In genomic region chr11:71033163-71033761, GRCm38 (mm10) we compare ENCODE assay signal across 8 mouse cellular contexts. TPM values are rescaled to one million over a fixed set of nuclear protein-coding genes. Genes with fewer than 3 reads are reported as not detected.
DNase-seq lines count a peak whose midpoint lies in the region; ATAC-seq and TF ChIP-seq lines count a peak whose summit lies in the region.

Gene 6330403K07Rik (minus strand): TSS chr11:71033513.

- no peaks in the 10 kb centered on the region for H3K4me1 ChIP-seq in heart, embryonic 14.5 days (ENCODE audit: control insufficient read depth in 2 of 2, insufficient read depth in 2 of 2, low read length in 2 of 2)
- no peaks in the 10 kb centered on the region for H3K4me1 ChIP-seq in lung, postnatal 0 days (ENCODE audit: insufficient read depth, low read depth, low read length)

- under 1% methylated on average over 30 of the region's 31 CpGs for WGBS in heart, embryonic 14.5 days
- 2% methylated on average over 26 of the region's 31 CpGs for WGBS in lung, postnatal 0 days

- peak within 1 kb of the TSS; percentile 87 for H3K4me2 ChIP-seq in heart, embryonic 14.5 days (ENCODE audit: low read length)
- peak within 1 kb of the TSS; percentile 69 for H3K4me2 ChIP-seq in lung, postnatal 0 days (replicated peaks; ENCODE audit: low read depth, low read length)

- TF ChIP-seq EP300 in lung, postnatal 0 days (IDR thresholded peaks at IDR 0.05): no peak

- no peaks in the 10 kb centered on the region for H3K27me3 ChIP-seq in heart, embryonic 14.5 days (ENCODE audit: control insufficient read depth, insufficient read depth, low read length)
- no peaks in the 10 kb centered on the region for H3K27me3 ChIP-seq in lung, postnatal 0 days (replicated peaks; ENCODE audit: insufficient read depth, low read length)

- peak; percentile 53 to 60 for DNase-seq in urinary bladder, postnatal 4 days (ENCODE audit: low spot score in 2 of 2)
- no peak for DNase-seq in urinary bladder, adult 2 months (ENCODE audit: low spot score)
- peak; percentile 89 for DNase-seq in embryo, embryonic 10.5 days (ENCODE audit: low spot score)
- peak in 1 of 2 experiments; percentile 62 for DNase-seq in layer of hippocampus, postnatal 14 days (ENCODE audit: low spot score in 2 of 2)
- peak; percentile 71 for DNase-seq in lung, postnatal 0 days (ENCODE audit: low spot score)
- DNase-seq in right cerebral cortex, postnatal 14 days: peak; percentile 60
- DNase-seq in urinary bladder, adult 18-20 months (ENCODE audit: low spot score in 2 of 2): no peak

- no peaks in the 10 kb centered on the region for H3K9me3 ChIP-seq in heart, embryonic 14.5 days (ENCODE audit: control insufficient read depth, low read length)
- H3K9me3 ChIP-seq in lung, postnatal 0 days (ENCODE audit: low read length): no peaks in the 10 kb centered on the region

- TF ChIP-seq CTCF in lung, postnatal 0 days (IDR thresholded peaks at IDR 0.05): no peak

- H3K4me3 ChIP-seq in heart, embryonic 14.5 days (ENCODE audit: control insufficient read depth in 1 of 2, insufficient read depth in 1 of 2, low read depth in 1 of 2, low read length in 2 of 2): peak within 1 kb of the TSS; percentile 52 to 53
- peak within 1 kb of the TSS; percentile 38 for H3K4me3 ChIP-seq in lung, postnatal 0 days (ENCODE audit: low read depth, low read length)

- peak within 1 kb of the TSS; percentile 69 for H3K9ac ChIP-seq in heart, embryonic 14.5 days (ENCODE audit: low read length)
- H3K9ac ChIP-seq in lung, postnatal 0 days (replicated peaks; ENCODE audit: low read depth): 0 out of 2 replicates have a peak within 1 kb of the TSS, but pooled peaks have one; percentile 6

- ATAC-seq in heart, embryonic 14.5 days (ENCODE audit: insufficient number of reproducible peaks, insufficient read depth, low FRiP score, low read depth): peak; percentile 88
- ATAC-seq in lung, postnatal 0 days: peak; percentile 94

- H3K27ac ChIP-seq in heart, embryonic 14.5 days (replicated peaks in 1 of 2; ENCODE audit: control insufficient read depth in 1 of 2, insufficient read depth in 1 of 2, low read depth in 2 of 2, low read length in 2 of 2): peak within 1 kb of the TSS; percentile 17 to 46
- no peak within 1 kb of the TSS for H3K27ac ChIP-seq in lung, postnatal 0 days (ENCODE audit: low read length)

- H3K36me3 ChIP-seq in heart, embryonic 14.5 days (ENCODE audit: control insufficient read depth, insufficient read depth, low read length): peaks cover 1% of the 10 kb centered on the region; the same call in 1 of the 2 replicates
- no peaks in the 10 kb centered on the region for H3K36me3 ChIP-seq in lung, postnatal 0 days (ENCODE audit: insufficient read depth, low read length)

RNA-seq across cellular contexts. Expression of gene 6330403K07Rik, which starts in this region (rescaled TPM):
- 2.6 and 3.2 TPM in 2 replicates for polyA plus RNA-seq in urinary bladder, adult 2 months (2012; rRNA removed)
- 6.6 and 16.4 TPM in 2 replicates for polyA plus RNA-seq in heart, embryonic 14.5 days (2014; fragmentation: Nextera tagmentation; extraction: Ambion mirVana)
- 100 to 1,000 TPM; 131 to 145 TPM for total RNA-seq in layer of hippocampus, postnatal 14 days (2021)
- polyA plus RNA-seq in lung, postnatal 0 days (2015; fragmentation: Nextera tagmentation; extraction: Ambion mirVana): 20.5 and 27.0 TPM in 2 replicates

Comparison
In these comparisons a context has a peak if more than half of its experiments do, and no peak if none do; other contexts are left out.
1. DNase-seq: peak in urinary bladder, postnatal 4 days (2 of 2), embryo, embryonic 10.5 days (single experiment), lung, postnatal 0 days (single experiment) and right cerebral cortex, postnatal 14 days (single experiment); none in urinary bladder, adult 2 months (single experiment) and urinary bladder, adult 18-20 months (0 of 2).